Mouse (Mus musculus): ENCODE data around the gene Gck. TPM values are rescaled to one million over a fixed set of nuclear protein-coding genes. Genes with fewer than 3 reads are reported as not detected.
A peak's percentile ranks its signal among the peaks of the same experiment; 100 is the strongest.

The Gck gene
- 1 to 10 TPM; 3.9 to 4.0 TPM for total RNA-seq (2021)

DNA sequence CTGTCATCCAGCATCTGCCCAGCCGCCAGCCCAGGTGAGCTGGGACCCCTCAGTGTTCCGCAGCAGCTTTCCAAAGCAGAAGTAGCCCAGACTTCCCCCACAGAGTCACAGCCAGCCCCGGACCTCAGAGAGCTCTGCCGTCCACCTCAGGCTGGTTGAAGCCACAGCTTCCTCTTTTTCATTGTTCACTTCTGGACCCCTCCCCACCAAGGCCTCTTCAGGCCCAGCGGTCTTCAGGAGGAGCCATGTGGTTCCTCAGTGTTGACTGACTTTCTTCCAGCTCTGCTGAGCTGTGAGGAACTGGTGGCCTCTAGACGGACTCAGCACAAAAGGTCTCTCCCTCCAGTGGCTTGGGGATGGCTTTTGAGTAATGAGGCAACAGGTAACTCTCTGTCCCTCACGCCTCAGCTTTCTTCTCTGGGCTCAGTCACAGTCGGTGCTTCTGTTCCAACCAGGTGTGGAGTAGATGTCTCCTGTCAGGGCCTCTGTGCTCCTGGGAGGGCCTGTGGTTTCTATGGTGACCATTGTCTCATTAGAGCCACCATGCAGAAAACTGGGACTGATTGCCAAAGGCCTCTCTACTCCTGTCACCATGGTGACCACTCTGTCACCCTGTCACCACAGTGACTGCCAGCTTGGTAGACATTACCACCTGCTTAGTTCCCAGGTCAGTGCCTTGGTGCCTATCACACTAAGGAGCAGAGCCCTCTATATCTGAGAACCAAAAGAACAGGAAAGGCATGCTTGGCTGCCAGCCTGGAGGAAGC, at the start of gene Gck:
TSS of gene Gck (minus strand) at position 496 of the 767 bp plus-strand sequence.
- peak; percentile 27 for DNase-seq
- intact Hi-C loops (cut with DNase I) = loop anchor here (10.0 kb wide), 1 partner anchor 65 kb away; no protein-coding TSS in a partner anchor

DNA sequence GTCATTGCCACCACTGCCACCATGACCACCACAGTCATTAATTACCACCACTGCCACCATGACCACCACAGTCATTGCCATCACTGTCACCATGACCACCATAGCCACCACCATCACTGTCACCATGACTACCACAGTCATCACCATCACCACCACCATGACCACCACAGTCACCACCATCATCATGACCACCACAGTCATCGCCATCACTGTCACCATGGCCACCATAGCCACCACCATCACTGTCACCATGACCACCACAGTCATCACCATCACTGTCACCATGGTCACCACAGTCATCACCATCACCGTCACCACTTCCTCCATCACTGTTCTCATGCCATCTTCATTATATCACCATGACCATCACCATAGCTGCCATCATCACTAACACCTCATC, 48.6 kb upstream of the Gck start:
- intact Hi-C loops (cut with DNase I) = no loop called here

GRCm38 (mm10) chr11:5995989-5996388, 46.1 kb upstream of the Gck start:
- intact Hi-C loops (cut with DNase I) = no loop called here
- peak; percentile 91 for DNase-seq

More for the DNA sequence above, 48.6 kb upstream of the Gck start:
- no peak for DNase-seq

- intact Hi-C loops (cut with DNase I) = loop anchor here (5.0 kb wide), 1 partner anchor 192 kb away; no protein-coding TSS in a partner anchor
Observed at GRCm38 (mm10) chr11:5994880-5995279, 45.0 kb upstream of the Gck start.

DNA sequence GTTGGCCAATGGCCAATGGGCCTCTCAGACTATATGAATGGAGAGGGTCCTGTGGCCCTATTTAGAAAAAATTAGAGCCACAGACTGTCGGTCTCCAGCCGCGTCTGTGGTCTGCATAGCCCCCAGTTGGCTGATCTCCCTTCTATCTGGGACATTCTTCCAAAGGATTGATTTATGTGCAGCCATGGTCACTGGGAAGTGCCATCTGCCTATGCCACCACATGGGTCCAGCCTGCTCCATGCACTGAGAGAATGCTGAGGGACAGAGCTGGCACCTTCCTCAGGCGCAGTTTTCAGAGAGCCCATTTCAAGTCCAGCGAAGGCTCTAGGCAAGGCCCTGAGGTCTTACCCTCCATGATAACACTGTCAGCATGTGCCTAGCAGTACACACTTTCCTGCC, 44.3 kb upstream of the Gck start:
- DNase-seq = peak; percentile 53
- intact Hi-C loops (cut with DNase I) = loop anchor here (5.0 kb wide), 1 partner anchor 193 kb away; no protein-coding TSS in a partner anchor

More at GRCm38 (mm10) chr11:5994880-5995279, 45.0 kb upstream of the Gck start:
- no peak for DNase-seq

GRCm38 (mm10) chr11:5990910-5991309, 41.0 kb upstream of the Gck start:
- DNase-seq = peak; percentile 69
- intact Hi-C loops (cut with DNase I) = loop anchor here (5.0 kb wide), 1 partner anchor 196 kb away; no protein-coding TSS in a partner anchor

- intact Hi-C loops (cut with DNase I) = loop anchor here (5.0 to 10.0 kb wide), 3 partner anchors 197 to 452 kb away; partner anchors contain the start of genes Ddx56 and H2afv
- DNase-seq = no peak
Observed at GRCm38 (mm10) chr11:5989954-5990593, 40.2 kb upstream of the Gck start.

GRCm38 (mm10) chr11:5988126-5988525, 38.2 kb upstream of the Gck start:
- intact Hi-C loops (cut with DNase I) = loop anchor here (5.0 to 10.0 kb wide), 2 partner anchors 277 to 454 kb away; partner anchors contain the start of genes Ddx56 and H2afv
- DNase-seq = no peak

- intact Hi-C loops (cut with DNase I) = loop anchor here (10.0 kb wide), 1 partner anchor 281 kb away; the partner anchor contains the start of gene Ddx56
- no peak for DNase-seq
Observed at GRCm38 (mm10) chr11:5983629-5984028, 33.7 kb upstream of the Gck start.

DNA sequence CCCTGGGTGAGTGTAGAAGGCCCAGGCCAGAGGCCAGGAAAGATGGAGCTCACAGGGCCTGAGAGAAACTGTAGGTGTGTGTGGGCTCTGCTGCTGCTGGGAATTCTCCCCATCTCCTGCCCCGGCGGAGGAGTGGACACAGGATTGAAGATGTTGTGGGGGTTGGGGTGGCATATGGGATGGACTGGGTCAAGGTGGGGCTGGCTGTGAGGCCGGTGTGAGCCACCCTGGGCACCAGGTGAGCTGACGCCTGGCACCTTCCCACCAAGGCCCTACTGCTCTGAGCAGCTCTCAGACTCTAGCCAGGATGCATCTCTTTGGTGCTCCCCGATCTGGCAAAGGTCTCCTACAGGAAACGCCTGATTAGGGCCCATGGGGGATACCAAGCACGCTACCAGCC, 31.4 kb upstream of the Gck start:
- DNase-seq = no peak
- intact Hi-C loops (cut with DNase I) = loop anchor here (10.0 kb wide), 1 partner anchor 283 kb away; the partner anchor contains the start of gene Ddx56

DNA sequence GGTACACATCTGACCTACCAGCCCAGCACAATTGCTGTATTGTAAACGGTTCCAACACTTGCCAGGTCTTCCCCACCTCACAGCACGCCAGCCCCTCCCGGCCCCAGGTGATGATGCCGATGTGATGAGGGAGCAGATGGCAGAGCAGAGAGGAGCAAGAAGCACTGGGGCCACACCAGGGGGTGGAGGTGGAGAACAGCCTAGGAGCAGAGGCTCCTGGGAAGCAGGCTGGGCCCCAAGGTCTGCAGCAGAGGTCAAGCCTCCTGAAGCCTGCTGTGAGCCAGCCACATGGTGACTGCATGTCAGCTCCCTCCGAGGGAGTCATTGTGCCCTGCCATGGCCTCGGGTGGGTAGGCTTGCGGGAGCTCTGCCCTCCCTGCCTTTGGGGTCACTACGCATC, 30.7 kb upstream of the Gck start:
- no peak for DNase-seq
- intact Hi-C loops (cut with DNase I) = loop anchor here (10.0 kb wide), 1 partner anchor 284 kb away; the partner anchor contains the start of gene Ddx56

GRCm38 (mm10) chr11:5980108-5980507, 30.2 kb upstream of the Gck start:
- no peak for DNase-seq
- intact Hi-C loops (cut with DNase I) = loop anchor here (10.0 kb wide), 1 partner anchor 285 kb away; the partner anchor contains the start of gene Ddx56

DNA sequence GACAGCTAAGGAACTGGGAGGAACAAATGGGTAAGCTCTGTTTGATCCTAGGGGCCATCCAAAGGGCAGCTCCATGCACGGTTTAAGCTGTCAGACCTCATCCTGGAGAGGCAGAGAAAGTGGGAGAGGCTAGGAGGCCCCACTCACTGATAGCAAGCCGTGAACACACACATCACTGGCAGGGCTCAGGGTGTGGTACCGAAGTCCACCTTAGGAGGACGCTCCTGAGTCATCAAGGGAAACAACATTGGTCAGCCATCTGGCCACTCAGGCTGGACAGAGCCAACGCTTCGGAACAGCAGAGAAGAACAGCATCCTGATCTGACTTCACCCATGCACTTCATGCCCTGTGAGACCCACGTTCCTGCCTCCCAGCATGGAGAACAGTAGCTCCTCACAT, 29.2 kb upstream of the Gck start:
- DNase-seq = no peak
- intact Hi-C loops (cut with DNase I) = no loop called here

DNA sequence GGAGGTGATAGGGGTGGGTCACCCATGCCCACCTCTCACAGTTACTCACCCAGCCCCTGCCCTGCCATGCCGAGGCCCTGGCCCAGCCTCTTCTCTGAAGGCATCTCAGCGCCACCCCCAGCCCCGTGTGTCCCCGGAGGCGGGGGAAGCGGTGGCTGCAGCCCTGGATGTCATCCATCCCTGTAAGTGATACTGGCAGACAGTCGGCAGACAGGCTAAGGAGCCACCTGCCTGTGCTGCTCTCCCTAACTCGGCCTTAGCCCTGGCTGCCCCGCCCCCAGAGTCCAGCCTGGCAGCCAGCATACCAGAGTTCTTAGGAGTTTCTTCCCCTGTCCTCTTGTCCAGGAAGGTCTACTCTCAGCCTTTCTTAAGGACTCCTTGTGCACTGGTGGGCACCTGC, 26.2 kb upstream of the Gck start:
- intact Hi-C loops (cut with DNase I) = no loop called here
- DNase-seq = peak; percentile 27

DNA sequence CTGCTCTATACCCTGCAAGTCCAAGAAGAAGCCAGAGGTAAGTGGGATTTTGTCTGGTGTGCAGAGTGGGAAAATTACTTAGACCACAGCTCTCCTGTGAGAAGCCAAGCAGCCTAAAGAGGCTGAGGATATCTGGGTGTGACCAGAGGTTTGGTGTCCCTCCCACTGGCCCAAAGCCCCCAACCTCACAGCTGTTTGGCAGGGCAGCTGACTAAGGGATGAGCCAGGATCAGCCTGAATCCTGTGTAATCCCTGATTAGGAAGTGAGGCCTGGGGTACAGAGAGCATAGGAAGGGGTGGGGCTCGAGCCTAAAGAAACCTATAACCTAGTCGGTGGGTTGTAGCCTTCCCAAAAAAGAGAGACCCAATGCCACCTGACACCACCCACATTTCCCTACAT, 25.2 kb upstream of the Gck start:
- intact Hi-C loops (cut with DNase I) = no loop called here
- no peak for DNase-seq

- DNase-seq = no peak
- intact Hi-C loops (cut with DNase I) = no loop called here
Observed at GRCm38 (mm10) chr11:5974053-5974452, 24.2 kb upstream of the Gck start.

GRCm38 (mm10) chr11:5973151-5973550, 23.3 kb upstream of the Gck start:
- intact Hi-C loops (cut with DNase I) = no loop called here
- DNase-seq = no peak

DNA sequence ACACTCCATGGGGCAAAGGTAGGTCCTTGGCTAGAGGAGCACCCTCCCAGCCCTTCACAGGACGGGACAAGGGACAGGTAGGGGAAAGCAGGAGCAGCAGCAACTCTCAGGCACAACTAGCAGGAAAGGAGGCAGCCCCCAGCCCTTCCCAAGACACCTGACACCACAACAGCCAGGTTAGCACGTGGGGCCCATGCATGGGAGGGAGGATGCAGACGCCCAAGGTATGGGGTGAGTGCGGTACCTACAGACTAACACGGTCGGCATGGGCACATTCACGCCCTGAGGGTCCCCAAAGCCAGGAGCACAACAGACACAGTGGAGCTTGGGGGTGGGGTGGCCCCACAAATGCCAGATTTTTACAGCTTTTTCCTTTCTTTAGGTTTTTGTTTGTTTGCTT, 21.3 kb upstream of the Gck start:
- no peak for DNase-seq
- intact Hi-C loops (cut with DNase I) = no loop called here

DNA sequence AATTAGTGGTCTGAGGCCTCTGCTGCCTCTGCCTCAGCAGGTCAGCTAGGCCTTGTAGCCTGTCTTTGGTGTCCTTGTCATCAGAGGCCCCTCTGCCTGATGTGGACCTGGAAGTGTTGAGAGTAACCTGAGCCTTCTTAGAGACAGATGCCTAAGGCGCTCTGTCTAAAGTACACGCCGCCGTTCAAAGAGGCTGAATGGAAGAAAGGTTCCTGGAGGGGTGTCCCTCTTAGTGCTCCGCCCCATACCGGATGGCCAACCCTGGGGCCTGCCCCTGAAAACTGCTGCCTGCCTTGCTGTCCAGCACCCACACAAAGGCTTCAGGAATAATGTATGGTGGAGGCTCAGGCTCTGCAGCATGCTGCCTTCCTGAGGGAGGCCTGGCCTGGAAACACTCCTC, 18.3 kb upstream of the Gck start:
- DNase-seq = no peak
- intact Hi-C loops (cut with DNase I) = no loop called here

- DNase-seq = no peak
- intact Hi-C loops (cut with DNase I) = no loop called here
Observed at GRCm38 (mm10) chr11:5966751-5967150, 16.9 kb upstream of the Gck start.

DNA sequence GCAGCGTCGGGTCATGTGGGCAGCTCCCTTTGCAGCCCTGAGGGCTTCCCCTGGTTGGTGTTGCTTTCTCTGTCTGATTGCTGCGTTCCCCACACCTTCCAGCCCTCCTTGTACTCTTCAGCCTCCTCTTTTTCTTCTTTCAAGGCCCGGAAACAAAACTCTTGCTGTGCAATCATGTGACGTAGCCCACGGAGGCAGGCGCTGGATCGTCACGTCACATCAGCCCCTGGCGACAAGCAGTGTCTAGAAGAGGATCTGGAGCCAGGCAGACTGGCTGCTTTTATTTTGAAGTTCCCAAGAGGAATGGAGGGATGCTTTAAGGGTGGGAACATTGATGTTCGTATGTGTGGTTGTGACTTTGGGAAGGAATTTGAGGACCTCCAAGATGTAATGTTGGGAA, 16.0 kb upstream of the Gck start:
- DNase-seq = no peak

More for the DNA sequence above, 16.0 kb upstream of the Gck start:
- intact Hi-C loops (cut with DNase I) = no loop called here
